Mouse (Mus musculus) bone marrow, adult 2 months (tissue): ENCODE results near the gene Zscan21.

Source experiments
- CTCF ChIP-seq: fragments of 200-500 bp; IDR thresholded peaks from 2 replicates; pipeline ENCODE4 v1.5.1; 2011; ENCODE audit warnings: low read length, control low read depth; ENCODE audit not compliant: control insufficient read depth, insufficient read depth
- POLR2A ChIP-seq: fragments of 200-500 bp; IDR thresholded peaks from 2 replicates; pipeline ENCODE4 v1.6.1; 2011; ENCODE audit warnings: low read depth, mild to moderate bottlenecking, control low read depth, low read length, borderline replicate concordance; ENCODE audit not compliant: control insufficient read depth

DNA sequence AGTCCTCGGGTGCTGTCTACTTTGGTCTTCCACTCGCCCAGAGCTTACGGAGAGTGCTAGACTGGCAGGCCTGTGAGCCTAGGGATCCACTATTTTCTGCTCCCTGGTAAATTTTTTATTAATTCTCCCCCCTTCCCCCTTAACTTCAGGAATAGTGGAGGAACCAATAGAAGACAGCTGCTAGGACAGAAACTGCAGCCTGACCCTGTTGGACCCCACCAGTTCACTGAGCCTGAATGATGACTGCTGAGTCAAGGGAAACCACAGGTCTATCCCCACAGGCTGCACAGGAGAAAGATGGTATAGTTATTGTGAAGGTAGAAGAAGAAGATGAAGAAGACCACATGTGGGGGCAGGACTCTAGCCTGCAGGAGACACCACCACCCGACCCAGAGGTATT lies 23.9 kb upstream of the Zscan21 start:
- TF ChIP-seq CTCF, result no peak
- TF ChIP-seq POLR2A, result no peak
